Mouse (Mus musculus): ENCODE data around the gene Ap3d1. TPM values are rescaled to one million over a fixed set of nuclear protein-coding genes. Genes with fewer than 3 reads are reported as not detected.

The Ap3d1 gene
- polyA plus RNA-seq, 1 experiment = 129 TPM

DNA sequence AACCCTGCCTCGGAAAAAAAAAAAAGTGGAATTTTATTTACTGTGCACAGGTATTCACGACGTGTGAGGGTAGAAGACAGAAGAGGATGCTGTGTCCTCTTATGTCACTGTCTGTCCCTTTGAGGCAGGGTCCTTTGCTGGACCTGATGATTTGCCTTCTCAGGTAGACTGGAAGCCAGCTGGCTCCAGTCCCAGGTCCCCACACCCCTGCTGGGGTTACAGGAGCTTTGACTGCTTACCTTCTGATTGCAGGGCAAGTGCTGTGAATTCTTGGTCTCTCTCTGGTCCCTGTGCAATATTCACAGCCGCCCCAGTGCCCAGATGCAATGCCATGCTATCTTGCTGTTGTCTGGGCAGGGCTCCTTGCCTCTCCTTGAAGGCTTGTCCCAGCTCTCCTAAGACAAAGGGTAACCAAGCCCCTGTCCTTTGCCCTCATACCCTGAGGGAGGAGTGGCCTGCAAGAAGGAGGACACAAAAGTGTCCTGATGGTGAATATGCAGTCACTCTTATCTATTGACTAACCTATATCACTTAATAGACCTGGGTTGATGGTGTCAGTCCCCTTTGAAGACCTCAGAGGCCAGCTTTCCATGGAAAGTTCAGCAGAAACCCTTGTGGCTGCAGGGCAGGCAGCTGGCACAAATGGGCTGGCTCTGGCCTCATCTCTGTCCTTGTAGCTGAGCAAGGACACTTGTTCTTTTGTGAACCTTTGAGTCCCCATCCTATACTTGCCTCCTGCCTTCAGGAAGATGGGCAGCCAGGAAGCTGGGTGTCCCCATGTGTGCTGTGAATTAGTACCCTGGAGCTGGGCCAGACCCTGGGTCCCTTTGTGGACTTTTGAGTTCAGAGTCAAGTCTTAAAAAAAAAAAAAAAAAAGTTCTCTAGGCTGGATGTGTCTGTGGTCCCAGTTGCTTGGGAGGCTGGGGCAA, 18.8 kb upstream of the Ap3d1 start:
- peaks cover 71% of the 10 kb centered on the region for H3K4me1 ChIP-seq (ENCODE audit: control insufficient read depth, insufficient read depth, low read length)
- H3K4me3 ChIP-seq (ENCODE audit: insufficient read depth, low read length) = no peak overlapping the region
- TF ChIP-seq CTCF (IDR thresholded peaks at IDR 0.05; ENCODE audit: low read depth, low read length) (no peak), POLR2A (IDR thresholded peaks at IDR 0.05; ENCODE audit: borderline replicate concordance, low read depth, low read length) (no peak)
- H3K27ac ChIP-seq (ENCODE audit: insufficient read depth, low read depth, low read length) = no peak overlapping the region

DNA sequence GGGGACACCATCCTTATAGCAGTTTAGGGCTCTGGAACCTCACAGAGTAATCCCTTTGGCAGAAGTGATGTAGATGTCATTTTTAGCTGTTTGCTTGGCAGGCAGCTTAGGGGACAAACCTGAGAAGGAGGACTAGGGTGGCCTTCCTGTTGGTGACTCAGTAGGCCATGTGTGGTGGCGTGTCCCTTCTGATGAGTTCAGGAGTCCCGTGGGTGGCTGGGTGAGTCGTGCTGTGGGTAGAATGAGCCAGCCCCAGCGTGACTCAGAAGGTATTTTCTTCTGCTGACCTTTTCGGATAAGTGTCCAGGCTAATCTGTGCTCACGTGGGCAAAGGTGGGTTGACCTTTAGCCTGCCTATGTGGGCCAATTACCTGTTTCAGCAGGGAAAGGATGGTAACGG, 16.6 kb upstream of the Ap3d1 start:
- Histone ChIP-seq H3K4me1 (ENCODE audit: control insufficient read depth, insufficient read depth, low read length) (peaks cover 71% of the 10 kb centered on the region), H3K27ac (ENCODE audit: insufficient read depth, low read depth, low read length) (no peak overlapping the region), H3K4me3 (ENCODE audit: insufficient read depth, low read length) (no peak overlapping the region)
- TF ChIP-seq CTCF (IDR thresholded peaks at IDR 0.05; ENCODE audit: low read depth, low read length) (no peak), POLR2A (IDR thresholded peaks at IDR 0.05; ENCODE audit: borderline replicate concordance, low read depth, low read length) (no peak)

DNA sequence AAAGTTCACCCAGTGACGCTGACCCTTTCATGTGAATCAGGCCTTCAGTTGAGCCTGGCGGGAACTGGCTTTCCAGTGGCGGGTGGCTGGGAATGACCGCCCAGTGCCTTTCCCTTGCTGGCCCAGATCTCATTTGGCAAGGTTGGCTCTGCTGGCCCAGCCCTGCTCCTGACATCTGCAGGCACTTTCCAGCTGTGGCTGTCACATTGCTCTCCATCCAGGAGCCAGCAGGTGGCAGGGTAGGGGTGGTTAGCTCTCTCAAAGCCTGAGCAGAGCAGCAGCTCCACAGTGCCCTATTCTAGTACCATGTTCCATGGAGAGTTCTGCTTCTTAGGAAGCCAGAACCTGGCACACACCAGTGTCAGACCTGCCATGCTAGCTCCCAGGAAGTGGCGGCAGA, 15.7 kb upstream of the Ap3d1 start:
- Histone ChIP-seq H3K4me3 (ENCODE audit: insufficient read depth, low read length) (no peak overlapping the region), H3K4me1 (ENCODE audit: control insufficient read depth, insufficient read depth, low read length) (peaks cover 67% of the 10 kb centered on the region), H3K27ac (ENCODE audit: insufficient read depth, low read depth, low read length) (no peak overlapping the region)
- TF ChIP-seq CTCF (IDR thresholded peaks at IDR 0.05; ENCODE audit: low read depth, low read length) = no peak
- no peak for TF ChIP-seq POLR2A (IDR thresholded peaks at IDR 0.05; ENCODE audit: borderline replicate concordance, low read depth, low read length)

DNA sequence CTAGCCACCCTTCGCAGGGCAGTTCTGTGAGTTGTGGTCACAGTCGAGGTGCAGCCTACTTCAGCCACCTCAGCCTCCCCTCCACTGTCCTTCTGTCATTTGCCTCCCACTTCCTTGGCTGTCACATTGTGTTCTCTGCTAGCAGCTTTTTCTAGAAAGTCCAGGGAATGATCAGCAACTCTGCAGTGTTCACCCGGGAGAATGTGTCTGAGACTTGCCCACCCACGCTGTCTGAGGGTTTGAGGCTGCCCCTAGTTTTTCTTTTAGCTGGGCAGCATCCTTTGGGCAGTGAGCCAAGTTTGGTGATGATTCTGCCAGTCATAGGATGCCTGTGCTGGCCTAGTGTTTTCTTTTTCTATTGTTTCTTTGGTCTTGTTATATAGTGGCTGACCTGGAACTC, 14.9 kb upstream of the Ap3d1 start:
- Histone ChIP-seq H3K27ac (ENCODE audit: insufficient read depth, low read depth, low read length) (no peak overlapping the region), H3K4me3 (ENCODE audit: insufficient read depth, low read length) (peak overlapping the region; percentile 91), H3K4me1 (ENCODE audit: control insufficient read depth, insufficient read depth, low read length) (peaks cover 65% of the 10 kb centered on the region)
- TF ChIP-seq POLR2A (IDR thresholded peaks at IDR 0.05; ENCODE audit: borderline replicate concordance, low read depth, low read length) (no peak), CTCF (IDR thresholded peaks at IDR 0.05; ENCODE audit: low read depth, low read length) (no peak)

DNA sequence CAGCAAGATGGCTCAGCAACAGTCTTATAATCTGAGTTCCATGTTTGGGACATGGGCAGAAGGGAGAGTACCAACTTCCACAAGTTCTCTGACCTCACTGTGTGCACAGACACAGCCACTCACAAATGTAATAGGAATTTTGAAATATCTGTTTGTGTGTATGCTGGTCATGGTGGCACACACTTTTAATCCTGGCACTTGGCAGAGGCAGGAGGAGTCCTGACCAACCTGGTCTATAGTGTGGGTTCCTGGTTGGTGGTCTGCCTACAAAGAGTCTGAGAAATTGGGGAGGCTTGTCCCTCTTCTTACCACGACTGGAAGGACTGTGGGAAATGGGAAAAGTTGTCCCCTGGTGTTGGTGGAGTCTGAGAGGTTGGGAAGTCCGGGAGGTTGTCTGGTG, 14.4 kb upstream of the Ap3d1 start:
- Histone ChIP-seq H3K4me1 (ENCODE audit: control insufficient read depth, insufficient read depth, low read length) (peaks cover 63% of the 10 kb centered on the region), H3K4me3 (ENCODE audit: insufficient read depth, low read length) (peak overlapping the region; percentile 91), H3K27ac (ENCODE audit: insufficient read depth, low read depth, low read length) (peak overlapping the region; percentile 47; the same call in 1 of the 2 replicates)
- TF ChIP-seq POLR2A (IDR thresholded peaks at IDR 0.05; ENCODE audit: borderline replicate concordance, low read depth, low read length) = no peak
- no peak for TF ChIP-seq CTCF (IDR thresholded peaks at IDR 0.05; ENCODE audit: low read depth, low read length)

DNA sequence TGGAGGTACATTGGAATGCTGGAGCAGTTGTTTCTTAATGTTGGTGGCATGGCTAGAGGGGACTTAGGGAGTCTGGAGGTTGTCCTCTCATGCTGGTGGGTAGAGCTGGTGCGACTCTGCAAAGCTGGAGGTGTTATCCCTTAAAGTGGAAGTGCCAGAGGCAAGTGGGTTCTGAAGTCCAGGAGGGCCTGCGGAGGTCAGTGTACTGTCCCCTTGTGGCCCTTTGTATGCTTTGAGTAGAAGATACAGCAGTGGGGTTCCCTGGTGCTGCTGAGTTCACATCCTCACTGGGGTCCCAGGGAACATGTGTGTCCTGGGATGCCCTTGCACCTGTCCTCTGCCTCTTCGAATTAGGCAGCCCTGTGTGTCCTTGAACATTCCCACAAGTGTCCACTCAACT, 14.0 kb upstream of the Ap3d1 start:
- Histone ChIP-seq H3K4me3 (ENCODE audit: insufficient read depth, low read length) (peak overlapping the region; percentile 91), H3K4me1 (ENCODE audit: control insufficient read depth, insufficient read depth, low read length) (peaks cover 61% of the 10 kb centered on the region), H3K27ac (ENCODE audit: insufficient read depth, low read depth, low read length) (peak overlapping the region; percentile 47)
- TF ChIP-seq CTCF (IDR thresholded peaks at IDR 0.05; ENCODE audit: low read depth, low read length) = peak; percentile 24; the same call in 1 of the 2 replicates
- TF ChIP-seq POLR2A (IDR thresholded peaks at IDR 0.05; ENCODE audit: borderline replicate concordance, low read depth, low read length) = no peak

DNA sequence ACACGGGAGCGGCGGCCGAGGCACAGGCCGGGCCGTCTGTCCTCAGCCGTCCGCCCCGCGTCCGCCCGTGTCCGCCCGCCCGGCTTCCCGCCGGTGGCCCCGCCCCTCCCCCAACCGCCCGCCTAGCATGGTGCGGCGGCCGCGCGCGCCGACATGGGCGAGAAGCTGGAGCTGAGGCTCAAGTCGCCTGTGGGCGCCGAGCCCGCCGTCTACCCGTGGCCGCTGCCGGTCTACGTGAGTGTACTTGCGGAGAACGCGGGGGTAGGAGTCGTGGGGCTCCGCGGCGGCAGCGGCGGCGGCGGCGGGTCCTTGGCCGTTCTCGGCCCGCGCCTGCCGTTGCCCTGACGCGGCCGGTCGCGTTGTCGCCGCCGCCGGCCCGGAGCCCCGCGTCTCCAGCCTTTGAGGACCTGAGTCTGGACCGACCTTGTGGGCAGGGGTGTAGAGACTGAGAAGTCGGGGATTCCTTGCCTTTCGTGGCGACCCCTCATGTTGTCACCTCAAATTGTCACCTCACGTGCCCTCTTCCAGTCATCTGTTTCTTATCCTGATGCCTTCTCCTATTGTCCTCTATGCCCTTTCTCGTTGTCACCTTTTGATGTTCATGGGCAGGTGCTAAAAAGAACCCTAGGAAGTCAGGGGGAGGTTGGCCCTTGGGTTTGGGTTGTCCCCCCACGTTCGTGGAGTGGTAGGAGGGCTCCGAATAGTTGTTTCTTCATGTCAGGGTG, 13.4 kb upstream of the Ap3d1 start:
- peaks cover 60% of the 10 kb centered on the region for H3K4me1 ChIP-seq (ENCODE audit: control insufficient read depth, insufficient read depth, low read length)
- no peak for TF ChIP-seq CTCF (IDR thresholded peaks at IDR 0.05; ENCODE audit: low read depth, low read length)
- TF ChIP-seq POLR2A (IDR thresholded peaks at IDR 0.05; ENCODE audit: borderline replicate concordance, low read depth, low read length) = no peak
- H3K27ac ChIP-seq (ENCODE audit: insufficient read depth, low read depth, low read length) = peak overlapping the region; percentile 47
- peak overlapping the region; percentile 91 for H3K4me3 ChIP-seq (ENCODE audit: insufficient read depth, low read length)

DNA sequence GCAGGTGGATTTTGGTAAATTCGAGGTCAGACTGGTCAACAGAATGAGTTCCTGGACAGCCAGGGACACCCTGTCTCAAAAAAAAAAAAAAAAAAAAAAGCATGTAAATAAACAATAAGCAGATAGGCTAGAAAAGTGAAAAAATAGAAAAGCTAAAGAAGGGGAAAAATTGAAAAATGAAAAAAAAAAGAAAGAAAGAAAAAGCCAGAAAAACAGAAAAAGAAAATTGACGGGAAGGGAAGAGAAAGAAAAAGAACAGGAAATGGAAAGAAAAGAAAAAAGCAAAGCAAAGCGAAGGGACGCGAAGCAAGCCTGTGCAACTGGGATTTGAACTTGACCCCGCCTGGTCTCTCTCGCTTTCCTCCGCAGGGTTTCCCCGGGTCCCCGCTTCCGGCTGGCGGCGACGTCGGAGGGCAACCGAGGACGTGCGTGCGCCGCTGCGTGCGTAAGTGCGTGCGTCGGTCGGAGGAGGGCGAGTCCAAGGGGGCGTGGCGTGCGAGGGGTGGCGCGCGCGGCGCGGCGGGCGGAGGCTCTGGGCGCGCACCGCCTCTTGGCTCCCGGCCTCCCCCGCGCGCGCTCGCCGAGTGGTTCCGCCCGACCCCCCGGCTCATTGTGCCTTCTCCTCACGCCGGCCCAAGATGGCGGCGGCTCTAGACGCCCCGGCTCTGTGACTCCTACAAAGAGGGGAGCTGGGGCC, 12.7 kb upstream of the Ap3d1 start, which contains the start of gene Dot1l:
Dot1l (plus strand) TSS at position 613 of the 697 bp plus-strand sequence.
- H3K4me3 ChIP-seq (ENCODE audit: insufficient read depth, low read length) = peak within 1 kb of the TSS; percentile 91
- H3K4me1 ChIP-seq (ENCODE audit: control insufficient read depth, insufficient read depth, low read length) = peaks cover 59% of the 10 kb centered on the region
- TF ChIP-seq CTCF (IDR thresholded peaks at IDR 0.05; ENCODE audit: low read depth, low read length) (no peak), POLR2A (IDR thresholded peaks at IDR 0.05; ENCODE audit: borderline replicate concordance, low read depth, low read length) (no peak)
- H3K27ac ChIP-seq (ENCODE audit: insufficient read depth, low read depth, low read length) = peak within 1 kb of the TSS; percentile 47

DNA sequence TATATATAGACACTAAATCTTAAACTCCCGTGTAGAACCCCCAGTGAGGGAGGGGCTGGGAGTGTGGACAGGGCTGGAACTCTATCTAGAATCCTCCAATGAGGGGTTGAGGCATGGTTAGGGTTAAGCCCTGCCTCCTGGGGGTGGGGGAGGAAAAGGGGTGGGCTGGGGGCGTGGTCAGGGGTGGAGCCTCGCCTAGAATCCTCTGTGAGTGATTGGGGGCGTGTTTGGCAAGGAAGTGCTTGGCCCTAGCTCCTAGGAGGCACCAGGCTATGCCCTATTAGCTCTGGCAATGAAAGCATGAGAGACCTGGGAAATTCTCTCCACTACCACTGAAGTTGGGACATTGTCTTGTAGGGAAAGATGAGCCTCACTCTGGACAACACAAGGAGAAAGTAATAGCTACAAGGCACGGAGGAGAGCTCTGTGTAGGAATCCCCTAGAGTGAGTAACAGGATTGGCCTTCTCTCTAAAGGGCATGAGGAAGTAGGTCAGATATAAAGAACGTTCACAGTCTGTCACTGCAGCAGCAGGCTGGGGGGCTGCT, 10.1 kb upstream of the Ap3d1 start:
- Histone ChIP-seq H3K27ac (ENCODE audit: insufficient read depth, low read depth, low read length) (peak overlapping the region; percentile 98), H3K4me1 (ENCODE audit: control insufficient read depth, insufficient read depth, low read length) (peaks cover 36% of the 10 kb centered on the region), H3K4me3 (ENCODE audit: insufficient read depth, low read length) (peak overlapping the region; percentile 39)
- TF ChIP-seq CTCF (IDR thresholded peaks at IDR 0.05; ENCODE audit: low read depth, low read length) (no peak), POLR2A (IDR thresholded peaks at IDR 0.05; ENCODE audit: borderline replicate concordance, low read depth, low read length) (no peak)

Data from bone marrow macrophage, adult 2 months (primary cell).